Mouse (Mus musculus) right cerebral cortex, postnatal 4 days (tissue): Measurements from ENCODE around the gene Wdfy4.

Experiments used
- DNase-seq: peaks from one replicate; pipeline ENCODE4 v3.0.0-alpha.2; 2022

Wdfy4 gene

GRCm38 (mm10) chr14:33189230-33189629 lies 3.9 kb upstream of the Wdfy4 start:
- no peak for DNase-seq

DNA sequence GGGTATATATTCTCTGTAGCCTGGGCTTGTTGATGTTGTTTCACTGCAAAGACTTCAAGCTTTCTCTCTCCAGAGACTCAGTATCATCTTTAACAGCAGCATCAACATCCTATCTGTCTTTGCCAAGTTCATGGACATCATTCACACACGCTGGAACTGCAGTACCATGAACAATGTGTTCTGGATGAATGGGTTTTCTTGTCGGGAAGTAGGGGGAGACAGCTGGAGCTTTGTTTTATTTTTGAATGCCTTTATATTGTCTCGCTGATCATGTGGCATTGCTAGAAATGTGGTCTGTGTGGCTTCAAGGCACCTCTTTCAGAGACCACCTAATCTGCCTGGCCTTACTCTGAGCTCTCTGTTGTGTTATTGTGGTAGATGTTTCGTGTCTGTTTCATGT lies 1.9 kb upstream of the Wdfy4 start:
- no peak for DNase-seq

DNA sequence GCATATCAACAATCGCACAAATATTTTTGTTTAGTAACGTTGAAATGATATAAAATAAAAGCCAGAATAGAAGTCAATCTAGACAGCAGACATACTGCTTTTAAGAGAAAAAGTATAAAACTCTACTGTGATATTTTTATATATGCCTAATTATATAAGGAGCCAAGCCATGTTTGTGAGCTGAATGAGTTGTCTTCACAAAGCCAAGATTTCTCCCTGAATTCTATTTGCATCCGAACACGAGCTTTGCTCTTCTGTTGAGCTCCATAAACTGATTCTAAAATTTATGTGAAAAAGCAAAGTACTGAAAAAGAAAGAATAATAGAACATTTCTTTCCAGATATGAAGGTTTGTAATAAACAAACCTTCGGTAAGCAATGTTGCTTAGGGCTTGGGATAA lies 5.2 kb downstream of the Wdfy4 start:
- no peak for DNase-seq

DNA sequence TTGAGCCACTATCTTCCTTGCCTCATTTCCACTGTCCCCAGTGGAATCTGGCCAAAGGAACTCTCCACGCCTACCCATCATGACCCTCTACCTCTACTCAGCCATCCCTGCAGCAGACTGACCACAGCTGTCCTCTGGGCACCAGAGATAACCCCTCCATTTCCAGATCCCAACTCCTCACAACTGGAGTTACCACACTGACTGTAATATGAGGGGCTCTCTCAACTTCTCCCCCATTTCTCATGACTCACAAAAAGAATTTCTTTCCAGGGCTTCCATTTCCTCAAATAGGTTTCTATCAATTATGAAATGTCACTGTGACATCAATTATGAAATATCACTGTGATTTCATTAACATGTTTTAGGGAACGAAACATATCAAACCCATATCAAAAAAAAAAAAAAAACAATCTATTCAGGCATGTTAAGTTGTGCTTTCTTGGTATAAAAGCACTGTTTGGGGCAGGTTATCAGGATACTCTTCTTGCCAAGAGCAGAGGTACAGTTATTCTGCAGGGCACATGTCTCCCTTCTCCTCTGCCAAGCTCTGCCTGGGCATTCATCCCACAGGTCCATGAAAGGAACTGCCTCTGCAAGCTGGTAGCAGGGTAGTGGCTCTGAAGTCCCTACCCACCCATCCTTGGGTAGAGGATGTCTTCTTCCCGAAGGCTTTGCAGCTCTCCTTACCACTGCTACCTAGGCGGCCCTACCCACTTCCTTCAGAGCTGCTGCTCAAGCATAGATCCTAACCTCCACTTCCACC lies 10.1 kb downstream of the Wdfy4 start:
- no peak for DNase-seq

- no peak for DNase-seq
Observed at GRCm38 (mm10) chr14:33171942-33172341, 13.4 kb downstream of the Wdfy4 start.

DNA sequence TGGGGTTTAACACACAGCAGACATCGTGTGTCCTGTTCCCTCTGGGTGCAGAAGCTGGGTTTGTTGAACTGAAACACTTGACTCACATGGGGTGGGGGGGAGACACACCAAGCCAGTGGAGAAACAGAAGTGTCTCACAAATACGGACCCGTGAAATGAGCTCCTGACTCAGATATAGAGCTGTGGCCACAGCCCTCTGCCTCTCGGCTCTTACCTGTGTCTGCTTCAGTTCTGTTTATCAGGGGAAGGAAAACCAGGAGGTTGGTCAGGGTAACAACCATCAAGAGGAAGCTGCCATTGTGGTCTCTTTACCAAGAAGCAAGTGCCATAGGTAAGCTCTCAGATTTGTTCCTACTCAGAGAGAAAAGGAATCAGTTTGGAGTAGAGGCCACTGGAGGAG lies 16.6 kb downstream of the Wdfy4 start:
- no peak for DNase-seq

DNA sequence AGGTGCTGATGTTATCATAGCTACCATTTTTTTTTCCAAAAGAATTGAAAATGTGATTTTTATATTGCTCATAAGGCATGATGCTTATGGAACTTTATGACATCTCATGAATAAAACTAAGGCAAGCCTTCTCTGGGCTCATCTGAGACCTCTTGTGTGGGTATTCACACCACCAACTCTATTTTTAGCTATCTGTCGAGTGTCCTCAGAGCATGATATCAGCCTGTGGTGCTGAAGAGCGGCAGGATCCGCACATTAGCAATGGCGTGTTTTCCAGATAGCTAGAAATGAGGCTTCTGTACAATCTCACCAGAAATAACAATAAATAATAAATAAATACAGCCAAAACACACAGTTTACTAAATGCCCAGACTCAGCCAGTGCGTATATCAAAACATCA lies 23.1 kb downstream of the Wdfy4 start:
- no peak for DNase-seq

- no peak for DNase-seq
Observed at GRCm38 (mm10) chr14:33158268-33158667, 27.0 kb downstream of the Wdfy4 start.

- DNase-seq, result peak; percentile 11
Observed at GRCm38 (mm10) chr14:33152941-33153340, 32.4 kb downstream of the Wdfy4 start.

GRCm38 (mm10) chr14:33146287-33146686 lies 39.0 kb downstream of the Wdfy4 start:
- DNase-seq, result peak; percentile 9

DNA sequence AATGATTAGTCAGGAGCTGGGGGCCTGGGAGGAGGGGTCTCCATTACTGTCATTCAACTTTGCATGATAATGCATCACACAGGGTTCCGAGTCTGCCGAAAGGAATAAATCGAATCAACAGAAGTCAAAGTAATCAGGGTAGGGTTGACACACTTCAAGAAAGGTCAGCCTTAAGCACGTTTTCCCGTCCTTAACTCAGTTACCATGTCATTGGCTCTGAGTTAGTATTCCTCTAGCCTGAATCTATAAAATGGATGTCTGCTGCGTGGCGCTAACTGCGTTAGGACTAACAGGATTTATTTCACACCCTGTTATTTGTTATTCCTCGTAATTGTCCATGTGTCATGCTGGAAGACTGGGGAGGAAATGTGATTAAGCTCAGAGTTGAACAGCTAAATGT lies 48.5 kb downstream of the Wdfy4 start:
- DNase-seq, result no peak

- DNase-seq, result no peak
Observed at GRCm38 (mm10) chr14:33135170-33135569, 50.1 kb downstream of the Wdfy4 start.

DNA sequence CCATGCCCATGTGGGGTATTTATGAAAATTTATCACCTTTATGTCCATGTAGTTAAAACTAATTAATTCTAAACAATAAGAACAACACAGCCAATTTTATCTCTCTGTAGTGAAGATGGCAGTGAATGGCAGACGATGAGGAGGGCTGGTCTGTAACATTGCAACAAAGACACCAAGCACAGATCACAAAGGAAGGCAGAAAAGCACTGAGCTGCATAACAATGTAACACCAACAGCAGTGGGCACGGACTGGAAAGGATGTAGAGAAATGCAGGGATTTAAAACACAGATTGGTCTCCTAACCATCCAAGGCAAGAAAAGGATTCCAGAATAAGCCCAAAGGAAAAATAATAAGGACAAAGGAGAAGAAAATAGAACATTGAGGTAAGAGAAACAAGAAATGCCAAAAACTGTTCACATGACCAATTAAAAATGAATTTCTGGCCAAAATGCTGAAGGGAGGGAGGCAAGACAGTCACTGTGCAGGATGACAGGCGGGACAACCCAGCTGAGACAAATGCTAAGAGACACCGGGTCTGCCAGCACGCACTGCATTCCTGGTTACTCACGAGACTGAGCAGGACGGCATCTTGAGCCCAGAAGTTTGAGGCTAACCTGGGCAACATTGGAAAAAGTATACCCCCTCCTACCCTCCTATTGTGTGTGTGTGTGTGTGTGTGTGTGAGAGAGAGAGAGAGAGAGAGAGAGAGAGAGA lies 54.1 kb downstream of the Wdfy4 start:
- DNase-seq, result no peak

DNA sequence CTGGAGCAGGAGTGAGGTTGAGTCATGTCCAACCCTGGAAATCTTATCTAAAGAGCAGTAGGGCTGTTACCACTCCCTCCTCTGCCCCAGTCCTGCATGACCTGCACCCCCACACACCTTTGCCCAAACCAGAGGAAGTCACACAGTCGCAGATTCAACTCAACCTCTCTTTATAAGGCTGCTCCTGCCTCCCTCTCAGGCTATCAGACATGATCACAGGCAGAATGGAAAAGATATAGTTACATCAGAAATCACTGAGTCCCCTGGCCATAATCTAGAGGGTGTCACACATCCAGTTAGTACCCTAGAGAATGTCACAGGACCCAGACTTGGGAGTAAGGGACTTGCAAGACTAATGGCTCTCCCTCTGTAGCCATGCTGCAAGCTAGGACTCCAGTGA lies 68.7 kb downstream of the Wdfy4 start:
- no peak for DNase-seq

DNA sequence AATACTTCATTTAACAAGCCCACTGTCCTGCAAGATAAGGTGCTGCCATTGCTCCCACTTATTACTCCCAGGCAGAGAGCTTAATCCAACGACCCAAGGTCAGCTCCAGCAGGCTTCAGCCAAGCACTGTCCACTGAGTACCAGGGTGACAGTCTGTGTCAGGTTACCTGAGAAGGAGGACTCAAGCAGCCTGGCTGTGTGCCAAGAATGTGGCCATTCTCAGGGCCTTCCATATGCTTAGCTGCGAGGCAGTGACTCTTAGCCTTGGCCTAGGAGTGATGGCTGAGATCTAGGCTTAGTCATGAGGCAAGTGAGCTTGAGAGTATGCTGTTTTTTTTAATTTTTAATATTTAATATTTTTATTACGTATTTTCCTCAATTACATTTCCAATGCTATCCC lies 80.5 kb downstream of the Wdfy4 start:
- DNase-seq, result no peak

DNA sequence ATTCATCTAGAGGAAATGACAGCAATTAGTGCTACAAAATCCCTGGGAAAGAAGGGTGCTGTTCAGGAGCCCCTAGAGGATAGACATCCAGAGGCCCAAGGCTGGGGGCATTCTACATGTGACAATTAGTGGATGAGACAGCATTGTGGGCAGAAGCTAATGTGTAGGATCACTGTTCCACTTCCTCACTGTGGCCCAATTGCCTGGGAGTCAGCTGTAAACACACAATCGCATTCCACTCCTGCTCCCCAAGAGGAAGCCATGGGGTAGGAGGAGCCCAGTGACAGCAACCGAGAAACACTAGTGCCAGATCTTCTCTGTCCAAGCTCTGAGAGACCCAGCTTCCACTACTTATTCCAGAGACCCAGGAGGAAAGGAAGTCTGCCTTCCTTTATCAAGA lies 83.7 kb downstream of the Wdfy4 start:
- no peak for DNase-seq

DNA sequence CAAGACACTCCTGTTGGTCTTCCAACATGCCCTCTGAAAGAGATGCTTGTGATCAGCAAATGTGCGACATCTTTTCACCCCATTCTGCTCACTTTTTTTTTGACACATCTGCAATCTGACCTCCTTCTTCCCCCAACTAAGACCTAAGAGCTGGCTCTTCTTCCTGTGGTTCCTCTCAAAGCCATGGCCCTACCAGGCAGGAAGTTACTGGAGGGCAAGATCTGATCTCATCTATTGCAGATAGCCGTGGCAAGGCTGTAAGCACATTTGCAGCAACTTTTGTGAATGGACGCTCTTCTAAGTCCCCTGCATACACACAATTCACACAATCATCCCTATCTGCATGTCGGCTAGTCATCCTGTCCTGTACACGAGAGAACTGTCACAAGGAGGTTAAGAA lies 85.4 kb downstream of the Wdfy4 start:
- no peak for DNase-seq

DNA sequence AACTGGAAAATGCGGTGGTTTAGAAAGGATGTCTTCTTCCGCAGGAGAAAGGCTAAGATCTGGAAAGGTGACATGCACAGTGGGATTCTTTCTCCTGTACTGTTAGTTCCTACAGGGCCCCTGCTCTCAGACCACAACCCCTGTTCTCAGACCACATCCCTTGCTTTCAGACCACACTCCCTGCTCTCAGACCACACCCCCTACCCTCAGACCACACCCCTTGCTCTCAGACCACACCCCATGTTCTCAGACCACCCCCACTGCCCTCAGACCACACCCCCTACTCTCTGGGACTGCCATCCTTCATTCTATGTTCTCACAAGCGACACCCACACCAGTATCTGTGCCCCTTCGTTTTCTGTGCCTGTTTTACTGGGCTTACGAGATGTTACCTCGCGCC lies 86.2 kb downstream of the Wdfy4 start:
- DNase-seq, result no peak

DNA sequence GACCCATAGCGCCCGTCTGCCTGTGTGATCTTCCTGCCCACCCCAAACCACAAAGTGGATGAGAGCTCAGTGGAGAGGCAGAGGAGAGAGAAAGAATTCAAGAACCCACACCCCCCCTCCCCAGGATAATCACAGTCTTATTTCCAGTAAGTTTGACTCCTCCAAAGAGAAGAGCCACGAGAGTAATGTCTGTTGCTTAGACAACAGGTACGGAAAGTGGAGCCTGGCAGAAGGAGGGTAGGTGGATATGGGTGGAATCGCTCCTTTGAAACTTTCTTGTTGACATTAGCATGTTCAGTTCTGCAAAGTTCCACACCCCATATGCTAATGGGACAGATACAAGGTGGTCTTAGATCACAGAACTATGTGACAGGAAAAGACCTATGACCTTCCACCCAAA lies 88.8 kb downstream of the Wdfy4 start:
- no peak for DNase-seq

- DNase-seq, result no peak
Observed at GRCm38 (mm10) chr14:33083326-33083725, 102.0 kb downstream of the Wdfy4 start.

DNA sequence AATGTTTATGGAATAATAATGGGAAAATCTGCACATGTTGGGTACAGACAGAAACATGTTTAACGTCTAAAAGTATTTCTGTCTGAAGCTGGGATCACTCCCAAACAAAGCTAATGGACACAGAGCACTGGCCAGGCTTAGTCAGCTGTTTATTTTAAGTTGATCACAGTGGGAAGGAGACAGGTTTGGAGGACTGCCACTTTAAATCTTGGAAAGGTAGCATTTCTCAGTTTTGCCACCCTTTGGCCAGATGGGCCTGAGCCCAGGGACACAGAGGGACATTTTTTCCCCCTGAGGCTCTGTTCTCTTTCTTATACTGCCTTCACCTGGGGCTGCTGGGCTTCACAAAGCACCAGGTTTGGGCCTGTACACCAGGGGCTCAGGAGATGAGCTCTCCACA lies 103.0 kb downstream of the Wdfy4 start:
- DNase-seq, result no peak

- no peak for DNase-seq
Observed at GRCm38 (mm10) chr14:33081370-33081860, 103.9 kb downstream of the Wdfy4 start.

DNA sequence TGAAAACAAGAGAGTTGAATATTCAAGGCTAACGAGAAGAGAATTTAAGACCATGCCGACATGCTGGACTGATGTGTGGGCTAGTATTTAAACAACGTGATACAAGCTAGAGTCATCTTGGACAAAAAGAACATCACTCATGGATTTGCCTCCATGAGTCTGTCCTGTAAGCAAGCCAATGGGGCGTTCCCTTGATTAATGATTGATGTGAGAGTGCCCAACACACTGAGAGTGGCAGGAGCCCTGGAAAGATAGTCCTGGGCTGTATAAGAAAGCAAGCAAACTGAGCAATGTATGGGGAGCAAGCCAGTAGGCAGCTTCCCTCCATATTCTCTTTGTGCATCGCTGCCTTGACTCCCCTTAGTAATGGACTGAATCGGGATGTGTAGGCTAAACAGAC lies 106.7 kb downstream of the Wdfy4 start:
- DNase-seq, result no peak

DNA sequence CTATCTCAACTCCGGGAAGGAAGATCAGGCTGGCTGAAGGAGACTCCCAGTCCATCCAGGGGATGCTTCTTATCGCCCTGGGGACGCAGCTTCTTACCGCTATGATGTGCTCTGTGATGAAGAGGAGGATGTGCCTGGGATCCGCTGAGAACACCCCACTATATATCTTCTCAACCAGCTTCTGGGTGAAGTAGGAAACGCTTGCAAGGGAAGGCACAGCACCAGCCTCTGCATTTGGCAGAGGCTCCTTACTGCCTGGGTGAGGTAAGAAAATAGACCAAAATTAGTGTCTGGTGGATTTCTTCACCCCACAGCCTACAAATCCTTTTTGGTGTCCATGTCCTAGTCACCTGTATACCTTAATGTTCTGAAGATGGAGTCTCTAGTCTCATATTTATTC lies 107.2 kb downstream of the Wdfy4 start:
- no peak for DNase-seq

- no peak for DNase-seq
Observed at GRCm38 (mm10) chr14:33073355-33073754, 112.0 kb downstream of the Wdfy4 start.
